Mouse (Mus musculus): Measurements from ENCODE around the gene E330017A01Rik. TPM values are rescaled to one million over a fixed set of nuclear protein-coding genes. Genes with fewer than 3 reads are reported as not detected.

The E330017A01Rik gene
- polyA plus RNA-seq, 2 experiments = not detected

DNA sequence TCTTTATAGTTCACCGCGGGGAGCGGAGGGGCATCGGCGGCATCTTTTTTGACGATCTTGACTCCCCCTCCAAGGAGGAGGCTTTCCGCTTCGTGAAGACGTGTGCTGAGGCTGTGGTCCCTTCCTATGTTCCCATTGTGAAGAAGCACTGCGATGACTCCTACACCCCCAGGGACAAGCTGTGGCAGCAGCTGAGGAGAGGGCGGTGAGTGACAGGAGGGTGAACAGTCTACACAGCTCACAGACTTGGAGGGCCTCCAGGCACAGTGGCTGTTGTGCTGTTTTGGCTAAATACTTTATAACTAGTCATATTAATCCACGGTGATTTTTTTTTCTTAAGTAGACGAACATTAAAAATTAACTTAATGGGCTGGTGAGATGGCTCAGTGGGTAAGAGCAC lies 36.7 kb upstream of the E330017A01Rik start:
- H3K4me2 ChIP-seq (ENCODE audit: low read depth) = peak overlapping the region; percentile 84
- H3K4me3 ChIP-seq (ENCODE audit: insufficient read depth in 1 of 2, low read depth in 2 of 2, low read length in 2 of 2) = peak overlapping the region; percentile 97
- no peak for DNase-seq (ENCODE audit: low read depth in 3 of 3, low spot score in 3 of 3)
- ATAC-seq (ENCODE audit: insufficient read depth) = no peak
- H3K27me3 ChIP-seq (ENCODE audit: control insufficient read depth, insufficient read depth, low read length) = no peaks in the 10 kb centered on the region
- H3K36me3 ChIP-seq (replicated peaks; ENCODE audit: control insufficient read depth, insufficient read depth, low read depth) = peaks cover 86% of the 10 kb centered on the region
- peak overlapping the region; percentile 43 for H3K9ac ChIP-seq (replicated peaks)
- TF ChIP-seq CTCF (IDR thresholded peaks at IDR 0.05; ENCODE audit: low read depth) (no peak), EP300 (IDR thresholded peaks at IDR 0.05; ENCODE audit: low read depth) (no peak)
- 89% methylated on average over 13 of the region's 13 CpGs for WGBS (ENCODE audit: insufficient replicate concordance)
- no peaks in the 10 kb centered on the region for H3K9me3 ChIP-seq (ENCODE audit: control insufficient read depth, low read length)
- H3K27ac ChIP-seq = no peak overlapping the region
- H3K4me1 ChIP-seq (replicated peaks; ENCODE audit: control insufficient read depth in 2 of 2, insufficient read depth in 2 of 2, low read length in 1 of 2) = peaks cover 30 to 31% of the 10 kb centered on the region in 2 experiments

GRCm38 (mm10) chr16:58673811-58674410 lies 35.4 kb upstream of the E330017A01Rik start:
- WGBS (ENCODE audit: insufficient replicate concordance) = 89% methylated on average over 15 of the region's 15 CpGs
- peak overlapping the region; percentile 100 for H3K9ac ChIP-seq (replicated peaks)

DNA sequence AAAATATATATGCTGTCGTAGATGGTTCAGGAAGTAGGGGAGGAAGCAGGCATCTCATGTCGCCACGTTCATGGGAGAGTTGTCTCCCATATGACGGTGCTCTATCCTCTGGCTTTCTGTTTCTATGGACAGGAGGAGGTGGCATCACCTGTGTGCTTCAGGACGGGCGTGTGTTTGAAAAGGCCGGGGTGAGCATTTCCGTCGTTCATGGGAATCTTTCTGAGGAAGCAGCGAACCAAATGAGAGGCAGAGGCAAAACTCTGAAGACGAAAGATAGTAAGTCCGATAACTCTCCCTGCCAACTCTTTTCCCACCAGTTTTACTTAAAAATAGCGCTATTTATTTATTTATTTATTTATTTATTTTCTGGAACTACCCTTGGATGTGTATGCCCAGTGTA lies 33.9 kb upstream of the E330017A01Rik start:
- Histone ChIP-seq H3K9ac (replicated peaks) (peak overlapping the region; percentile 100), H3K36me3 (replicated peaks; ENCODE audit: control insufficient read depth, insufficient read depth, low read depth) (peaks cover 65% of the 10 kb centered on the region), H3K27me3 (ENCODE audit: control insufficient read depth, insufficient read depth, low read length) (no peaks in the 10 kb centered on the region), H3K4me1 (replicated peaks; ENCODE audit: control insufficient read depth in 2 of 2, insufficient read depth in 2 of 2, low read length in 1 of 2) (peaks cover 40 to 49% of the 10 kb centered on the region in 2 experiments), H3K4me3 (ENCODE audit: insufficient read depth in 1 of 2, low read depth in 2 of 2, low read length in 2 of 2) (peak overlapping the region; percentile 97), H3K9me3 (ENCODE audit: control insufficient read depth, low read length) (no peaks in the 10 kb centered on the region), H3K4me2 (ENCODE audit: low read depth) (peak overlapping the region; percentile 84), H3K27ac (peak overlapping the region; percentile 99)
- ATAC-seq (ENCODE audit: insufficient read depth) (no peak), DNase-seq (ENCODE audit: low read depth in 3 of 3, low spot score in 3 of 3) (no peak)
- TF ChIP-seq CTCF (IDR thresholded peaks at IDR 0.05; ENCODE audit: low read depth) = no peak
- no peak for TF ChIP-seq EP300 (IDR thresholded peaks at IDR 0.05; ENCODE audit: low read depth)
- WGBS (ENCODE audit: insufficient replicate concordance) = 41% methylated on average over 13 of the region's 13 CpGs

More at GRCm38 (mm10) chr16:58673811-58674410, 35.4 kb upstream of the E330017A01Rik start:
- Histone ChIP-seq H3K9me3 (ENCODE audit: control insufficient read depth, low read length) (no peaks in the 10 kb centered on the region), H3K4me3 (ENCODE audit: insufficient read depth in 1 of 2, low read depth in 2 of 2, low read length in 2 of 2) (peak overlapping the region; percentile 97), H3K27ac (peak overlapping the region; percentile 99), H3K4me2 (ENCODE audit: low read depth) (peak overlapping the region; percentile 84), H3K4me1 (replicated peaks; ENCODE audit: control insufficient read depth in 2 of 2, insufficient read depth in 2 of 2, low read length in 1 of 2) (peaks cover 35 to 38% of the 10 kb centered on the region in 2 experiments), H3K36me3 (replicated peaks; ENCODE audit: control insufficient read depth, insufficient read depth, low read depth) (peaks cover 80% of the 10 kb centered on the region), H3K27me3 (ENCODE audit: control insufficient read depth, insufficient read depth, low read length) (no peaks in the 10 kb centered on the region)
- ATAC-seq (ENCODE audit: insufficient read depth) (no peak), DNase-seq (ENCODE audit: low read depth in 3 of 3, low spot score in 3 of 3) (no peak)
- no peak for TF ChIP-seq CTCF (IDR thresholded peaks at IDR 0.05; ENCODE audit: low read depth)
- no peak for TF ChIP-seq EP300 (IDR thresholded peaks at IDR 0.05; ENCODE audit: low read depth)

GRCm38 (mm10) chr16:58671212-58671985 lies 32.9 kb upstream of the E330017A01Rik start:
- H3K36me3 ChIP-seq (replicated peaks; ENCODE audit: control insufficient read depth, insufficient read depth, low read depth) = peaks cover 55% of the 10 kb centered on the region
- H3K4me1 ChIP-seq (replicated peaks; ENCODE audit: control insufficient read depth in 2 of 2, insufficient read depth in 2 of 2, low read length in 1 of 2) = peaks cover 45 to 49% of the 10 kb centered on the region in 2 experiments
- DNase-seq (ENCODE audit: low read depth in 3 of 3, low spot score in 3 of 3) (no peak), ATAC-seq (ENCODE audit: insufficient read depth) (no peak)
- peak overlapping the region; percentile 84 for H3K4me2 ChIP-seq (ENCODE audit: low read depth)
- H3K27ac ChIP-seq = peak overlapping the region; percentile 99
- H3K9me3 ChIP-seq (ENCODE audit: control insufficient read depth, low read length) = no peaks in the 10 kb centered on the region
- TF ChIP-seq CTCF (IDR thresholded peaks at IDR 0.05; ENCODE audit: low read depth) (no peak), EP300 (IDR thresholded peaks at IDR 0.05; ENCODE audit: low read depth) (no peak)
- H3K4me3 ChIP-seq (ENCODE audit: insufficient read depth in 1 of 2, low read depth in 2 of 2, low read length in 2 of 2) = peak overlapping the region; percentile 97
- 20% methylated on average over 8 of the region's 8 CpGs for WGBS (ENCODE audit: insufficient replicate concordance)
- H3K9ac ChIP-seq (replicated peaks) = peak overlapping the region; percentile 100
- H3K27me3 ChIP-seq (ENCODE audit: control insufficient read depth, insufficient read depth, low read length) = no peaks in the 10 kb centered on the region

- under 1% methylated on average over 25 of the region's 25 CpGs for WGBS (ENCODE audit: insufficient replicate concordance)
- Histone ChIP-seq H3K27ac (peak overlapping the region; percentile 99), H3K9me3 (ENCODE audit: control insufficient read depth, low read length) (no peaks in the 10 kb centered on the region), H3K27me3 (ENCODE audit: control insufficient read depth, insufficient read depth, low read length) (no peaks in the 10 kb centered on the region), H3K4me1 (replicated peaks; ENCODE audit: control insufficient read depth in 2 of 2, insufficient read depth in 2 of 2, low read length in 1 of 2) (peaks cover 47% of the 10 kb centered on the region in 2 experiments), H3K36me3 (replicated peaks; ENCODE audit: control insufficient read depth, insufficient read depth, low read depth) (peaks cover 48% of the 10 kb centered on the region), H3K9ac (replicated peaks) (peak overlapping the region; percentile 100), H3K4me3 (ENCODE audit: insufficient read depth in 1 of 2, low read depth in 2 of 2, low read length in 2 of 2) (peak overlapping the region; percentile 97), H3K4me2 (ENCODE audit: low read depth) (peak overlapping the region; percentile 84)
- TF ChIP-seq CTCF (IDR thresholded peaks at IDR 0.05; ENCODE audit: low read depth) (0 out of 2 replicates have a peak, but pooled peaks have one; percentile 8), EP300 (IDR thresholded peaks at IDR 0.05; ENCODE audit: low read depth) (no peak)
- ATAC-seq (ENCODE audit: insufficient read depth) = no peak
- no peak for DNase-seq (ENCODE audit: low read depth in 3 of 3, low spot score in 3 of 3)
Observed at GRCm38 (mm10) chr16:58670643-58671042, 32.1 kb upstream of the E330017A01Rik start.

Data from liver, embryonic 14.5 days (tissue).